Mouse (Mus musculus) monocyte, adult 59 days (primary cell): ENCODE results near the gene Vmn2r107. TPM values are rescaled to one million over a fixed set of nuclear protein-coding genes. Genes with fewer than 3 reads are reported as not detected.

ENCODE experiments used
- total RNA-seq, 2 experiments: library from RNA; stranded (reverse); gene quantifications; one replicate each; pipeline ENCODE4 v1.2.4; 2023

The Vmn2r107 gene
- not detected for total RNA-seq

GRCm38 (mm10) chr17:20344942-20345341 is at the start of gene Vmn2r107:
Gene Vmn2r107, plus strand, starts transcription at chr17:20345242.

GRCm38 (mm10) chr17:20413846-20414245 is 68.8 kb downstream of the Vmn2r107 start, which contains the start of gene Vmn1r224:
Gene Vmn1r224, plus strand, starts transcription at chr17:20414146.

Other genes starting within 250 kb of the Vmn2r107 start
- not detected for gene Fpr-rs7, start 231.0 kb upstream of the Vmn2r107 start, total RNA-seq
- gene Fpr-rs6, start 162.1 kb upstream of the Vmn2r107 start, total RNA-seq, result not detected
- not detected for gene Vmn2r105, start 110.2 kb upstream of the Vmn2r107 start, total RNA-seq
- gene Vmn2r106, start 59.7 kb upstream of the Vmn2r107 start, total RNA-seq, result not detected
- not detected for gene Vmn1r224, start 68.9 kb downstream of the Vmn2r107 start, total RNA-seq
- under 1 TPM; 0.05 to 0.06 TPM for gene Vmn2r108, start 136.1 kb downstream of the Vmn2r107 start, total RNA-seq
- not detected for gene Vmn1r225, start 152.9 kb downstream of the Vmn2r107 start, total RNA-seq
- gene Vmn2r109, start 219.5 kb downstream of the Vmn2r107 start, total RNA-seq, result not detected